Mouse (Mus musculus) layer of hippocampus, adult 18-20 months (tissue): Measurements from ENCODE around the gene Mrrf. TPM values are rescaled to one million over a fixed set of nuclear protein-coding genes. Genes with fewer than 3 reads are reported as not detected.

Source experiments
- DNase-seq, 2 experiments: peaks; one replicate each; pipeline ENCODE4 v3.0.0; 2022; ENCODE audit warnings: low spot score in 2 of 2
- total RNA-seq, 2 experiments: library from RNA; stranded (reverse); gene quantifications; 2 replicates each; pipeline ENCODE4 v1.2.3; 2021

The Mrrf gene
- total RNA-seq, 2 experiments from 2014 or later, result 17.0 to 20.2 TPM

DNA sequence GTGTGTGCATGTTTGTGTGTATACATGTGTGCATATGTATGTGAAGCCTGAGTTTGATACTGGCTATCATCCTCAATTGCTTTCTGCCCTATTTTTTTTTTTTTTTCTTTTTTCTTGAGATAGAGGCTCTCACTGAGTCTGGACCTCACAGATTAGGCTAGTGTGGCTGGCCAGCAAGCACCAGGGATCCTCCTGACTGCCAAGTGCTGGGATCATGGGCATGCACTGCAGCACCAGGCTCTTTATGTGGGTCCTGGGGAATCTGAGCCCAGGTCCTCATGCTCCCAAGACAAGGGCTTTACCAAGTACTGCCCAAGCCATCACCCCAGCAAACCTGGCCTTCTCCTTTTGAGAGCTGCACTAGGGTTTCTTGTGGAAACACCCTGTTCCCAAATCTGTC lies 87.2 kb downstream of the Mrrf start:
- no peak for DNase-seq

DNA sequence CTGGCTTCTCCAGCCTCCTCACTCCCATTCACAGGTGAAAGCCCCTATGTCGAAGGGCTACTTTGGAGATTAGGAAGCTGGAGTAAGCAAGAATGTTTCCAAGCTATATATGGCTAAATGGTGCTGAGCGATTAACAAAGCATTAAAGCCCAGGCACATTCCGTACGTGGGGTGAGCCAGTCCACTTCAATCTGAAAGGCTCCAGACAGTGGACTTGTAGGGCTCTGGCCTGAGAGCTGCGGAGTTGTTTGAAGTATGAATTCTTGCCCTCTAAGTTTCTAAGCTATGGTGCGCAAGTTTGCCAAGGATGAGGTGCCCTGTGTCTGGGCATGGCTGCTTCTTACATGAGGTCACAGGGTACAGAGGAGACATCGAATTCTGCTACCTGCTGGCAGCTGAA lies 88.0 kb downstream of the Mrrf start:
- no peak for DNase-seq

DNA sequence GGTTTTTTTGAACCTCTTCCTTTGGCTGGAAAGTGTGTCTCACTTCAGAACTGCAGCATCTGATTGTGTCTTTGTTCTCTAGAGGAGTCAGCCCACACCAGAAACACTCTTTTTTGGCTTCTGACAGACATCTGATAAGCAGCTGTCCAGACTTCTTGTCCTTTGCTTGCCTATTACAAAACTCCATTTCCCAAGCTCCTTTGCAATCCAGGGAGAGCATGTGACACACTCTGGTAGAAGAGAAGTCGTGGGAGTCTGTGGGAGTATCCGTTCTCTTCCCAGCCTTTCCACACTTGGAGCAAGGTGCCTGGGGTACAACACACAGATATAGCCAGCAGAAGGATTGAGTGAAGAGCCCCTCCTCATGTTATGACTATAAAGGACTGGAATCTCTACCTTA lies 88.4 kb downstream of the Mrrf start:
- DNase-seq, result peak in 1 of 2 experiments; percentile 20

DNA sequence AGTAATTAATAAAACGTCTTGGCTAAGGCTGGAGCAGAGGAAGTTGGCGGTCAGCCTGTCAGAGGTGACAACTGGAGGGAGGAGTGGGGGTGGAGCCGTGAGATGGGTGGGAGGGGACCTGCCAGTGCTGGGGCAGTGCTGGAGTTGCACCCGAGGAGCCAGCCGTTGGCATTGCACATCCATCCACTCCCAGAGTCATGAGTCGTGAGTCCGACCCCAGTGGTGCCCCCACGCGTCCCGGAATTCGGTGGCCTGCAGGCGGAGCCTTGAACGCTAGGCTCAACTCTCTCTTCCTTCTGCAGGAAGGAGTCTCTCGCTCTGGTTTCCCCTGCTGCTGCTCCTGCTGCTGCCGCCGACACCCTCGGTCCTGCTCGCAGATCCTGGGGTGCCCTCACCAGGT lies 94.2 kb downstream of the Mrrf start, which contains the start of gene Ptgs1:
TSS of gene Ptgs1 (plus strand) at position 61 of the 400 bp plus-strand sequence.
- DNase-seq, result peak in 1 of 2 experiments; percentile 28

DNA sequence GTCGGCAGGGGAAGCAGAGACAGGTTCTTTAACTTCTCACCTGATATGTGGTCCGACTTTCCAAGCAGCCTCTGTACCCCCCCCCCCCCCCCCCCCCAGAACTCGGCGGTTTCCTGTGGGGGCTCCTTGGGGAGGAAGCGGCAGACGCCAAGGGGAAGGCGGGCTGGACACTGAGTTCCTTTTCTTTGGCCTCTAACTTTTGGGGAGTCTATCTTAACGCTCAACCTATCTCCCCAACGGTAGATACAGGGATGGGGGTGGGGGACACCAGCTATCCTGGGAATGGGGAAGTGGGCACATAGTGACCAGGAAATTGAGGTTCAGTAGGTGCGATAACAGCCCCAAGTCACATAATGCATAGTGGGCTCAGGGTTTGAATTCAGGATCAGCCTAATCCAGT lies 94.8 kb downstream of the Mrrf start:
- no peak for DNase-seq

DNA sequence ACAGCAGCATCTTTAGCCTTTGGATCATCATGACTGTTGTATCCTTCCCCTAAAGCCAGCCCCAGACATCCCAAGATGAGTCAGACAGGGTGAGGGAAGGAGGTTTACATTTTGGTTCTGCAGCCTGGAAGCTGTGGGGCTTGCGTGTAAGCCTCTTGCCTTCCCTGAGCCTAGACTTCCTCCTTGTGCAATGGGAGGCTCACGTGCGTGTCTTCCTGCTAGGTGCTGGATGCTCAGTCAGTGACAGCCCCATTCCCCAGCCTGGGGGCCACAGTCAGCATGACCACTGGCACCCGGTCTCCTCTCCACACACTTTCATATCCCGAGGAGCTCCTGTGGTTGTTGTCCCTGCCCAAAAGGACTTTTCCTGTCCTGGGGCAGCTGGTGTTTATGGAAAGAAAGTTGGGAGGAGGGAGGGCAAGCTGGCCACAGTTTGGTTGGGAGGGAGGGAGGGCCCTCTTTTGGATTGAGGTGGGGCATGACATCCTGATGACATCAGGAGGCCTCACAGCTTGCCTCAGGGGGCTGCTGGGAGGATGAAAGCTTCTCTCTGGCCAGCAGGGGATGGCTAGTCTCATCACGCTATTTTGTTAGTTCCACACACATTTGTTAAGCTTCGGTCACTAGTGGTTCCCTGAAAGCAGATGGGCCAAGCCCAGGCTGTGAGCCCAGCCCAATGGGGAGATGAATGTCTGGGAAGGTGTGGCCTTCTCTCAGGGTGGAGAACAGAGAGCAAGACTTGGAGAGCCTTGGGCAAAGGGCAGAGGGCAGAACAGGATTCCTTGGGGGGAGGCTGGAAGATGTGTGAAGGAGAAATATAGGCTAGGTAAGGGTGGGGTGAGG lies 98.6 kb downstream of the Mrrf start:
- DNase-seq, result no peak

DNA sequence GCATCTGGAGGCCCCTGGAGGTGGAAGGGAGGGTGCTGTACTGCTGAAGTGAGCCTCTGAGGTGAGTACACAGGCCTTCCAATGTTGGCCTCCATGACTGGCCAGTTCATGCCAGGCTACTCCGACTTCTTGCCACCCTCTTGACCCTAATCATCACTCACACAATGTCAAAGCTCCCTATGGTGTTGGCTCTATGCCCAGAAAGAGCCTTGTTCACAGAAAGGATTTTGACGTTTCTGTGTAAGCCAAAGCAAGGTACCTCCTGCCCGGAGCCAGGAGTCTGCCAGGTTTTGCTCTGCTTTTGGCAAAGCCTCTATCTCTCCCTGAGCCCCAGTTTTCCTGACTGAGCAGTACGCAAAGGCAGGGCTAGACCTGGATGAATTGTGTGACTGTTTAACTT lies 99.7 kb downstream of the Mrrf start:
- no peak for DNase-seq

DNA sequence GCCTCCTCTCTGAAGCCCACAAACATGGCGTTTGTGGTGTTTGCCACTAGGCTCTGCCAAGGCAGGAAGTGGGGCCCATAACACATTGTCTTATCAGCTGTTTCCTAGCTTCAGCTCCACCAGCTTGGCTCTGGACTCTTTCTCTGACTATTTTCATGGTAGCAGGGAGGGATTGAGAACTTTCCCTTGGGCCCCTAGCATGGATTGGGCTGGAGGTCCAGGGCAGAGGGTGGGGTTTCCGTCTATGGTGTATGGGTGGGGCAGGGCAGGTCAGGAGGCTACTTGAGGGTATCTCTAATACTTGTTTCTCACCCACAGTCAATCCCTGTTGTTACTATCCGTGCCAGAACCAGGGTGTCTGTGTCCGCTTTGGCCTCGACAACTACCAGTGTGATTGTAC lies 100.7 kb downstream of the Mrrf start:
- DNase-seq, result no peak

DNA sequence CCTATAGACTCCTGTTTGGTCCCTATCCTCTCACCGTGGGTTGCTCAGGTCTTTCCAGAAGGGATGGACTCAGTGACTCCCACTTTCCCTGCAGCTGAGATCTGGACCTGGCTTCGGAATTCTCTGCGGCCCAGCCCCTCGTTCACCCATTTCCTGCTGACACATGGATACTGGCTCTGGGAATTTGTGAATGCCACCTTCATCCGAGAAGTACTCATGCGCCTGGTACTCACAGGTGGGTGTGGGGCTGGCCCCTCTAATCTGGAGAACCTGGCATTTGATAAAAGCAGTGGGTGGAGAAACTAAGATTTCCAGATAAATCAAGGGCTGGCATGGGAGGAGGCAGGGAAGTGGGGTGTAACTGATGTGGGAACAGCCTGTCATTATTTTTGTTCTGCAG lies 101.4 kb downstream of the Mrrf start:
- DNase-seq, result no peak

DNA sequence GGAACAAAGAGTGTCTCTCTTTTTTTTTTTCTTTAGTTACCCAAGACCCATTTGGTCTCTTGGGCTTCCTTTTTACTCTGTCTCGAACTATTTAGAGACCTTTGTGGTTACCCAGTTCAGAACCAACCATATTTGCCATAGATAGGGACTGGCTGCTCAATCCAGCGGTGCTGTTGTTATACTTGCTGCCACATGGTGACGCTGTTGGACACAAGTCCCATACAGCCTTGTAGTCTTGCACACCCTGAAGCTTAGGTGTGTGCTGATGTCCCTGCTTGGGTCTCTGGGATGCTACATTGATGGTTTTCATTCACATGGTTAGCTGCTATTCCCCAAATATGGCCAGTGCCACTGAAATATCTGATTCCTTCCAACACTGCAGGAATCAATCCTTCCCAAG lies 102.3 kb downstream of the Mrrf start:
- DNase-seq, result no peak

DNA sequence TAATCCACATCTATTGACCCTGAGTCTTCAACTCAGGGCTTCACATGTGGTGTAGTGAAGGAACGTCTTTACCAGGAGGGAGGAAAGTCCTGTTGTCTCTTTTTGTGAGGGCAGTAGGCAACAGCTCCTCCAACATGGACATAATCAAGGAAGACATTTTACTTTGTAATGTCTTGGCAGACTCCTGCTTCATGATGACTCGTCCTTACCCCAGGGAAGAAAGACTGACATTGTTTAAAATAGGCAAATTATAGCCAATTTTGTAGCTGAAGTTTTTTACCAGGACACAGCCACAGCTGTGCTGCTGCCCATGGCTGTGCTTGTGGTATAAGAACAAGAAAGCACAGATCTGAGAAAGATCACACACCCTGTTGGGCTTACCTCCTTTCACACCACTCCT lies 102.8 kb downstream of the Mrrf start:
- DNase-seq, result no peak

Other genes with a start within 250 kb of the Mrrf start
- 10 to 100 TPM; 35.2 to 36.8 TPM for gene Ttll11, start 156.5 kb upstream of the Mrrf start, total RNA-seq
- 100 to 1,000 TPM; 193 to 203 TPM for gene Ndufa8, start 87.0 kb upstream of the Mrrf start, total RNA-seq
- 1 to 10 TPM; 1.8 to 2.5 TPM for gene Morn5, start 86.9 kb upstream of the Mrrf start, total RNA-seq
- gene Lhx6, start 31.0 kb upstream of the Mrrf start, total RNA-seq, result 10 to 100 TPM; 15.6 to 16.4 TPM
- 10 to 100 TPM; 46.6 to 50.5 TPM for gene Rbm18, start 384 bp downstream of the Mrrf start, total RNA-seq
- 10 to 100 TPM; 17.9 to 18.0 TPM for gene Ptgs1, start 94.0 kb downstream of the Mrrf start, total RNA-seq
- gene Olfr338, start 237.1 kb downstream of the Mrrf start, total RNA-seq, result not detected